Mouse (Mus musculus): ENCODE measurements around the gene Ptprt.

Gene Ptprt

DNA sequence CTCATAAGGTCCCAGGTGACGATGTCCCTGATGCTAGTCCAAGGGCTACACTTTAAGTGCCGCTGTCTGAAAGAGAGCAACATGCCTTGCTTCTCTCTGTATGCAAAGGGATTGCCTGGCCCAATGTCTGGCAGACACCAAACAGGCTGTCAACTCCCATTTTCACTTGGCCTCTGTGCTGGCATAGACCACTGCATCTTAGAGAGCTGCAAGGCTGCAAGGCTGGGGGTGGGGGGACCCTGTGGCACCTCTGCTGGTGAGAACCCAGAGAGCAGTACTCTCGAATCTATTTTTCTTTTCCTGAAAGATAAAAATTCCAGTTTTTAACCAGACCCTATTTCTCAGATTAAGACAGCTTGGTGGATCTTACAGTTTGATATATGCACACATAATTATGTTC lies 69.6 kb downstream of the Ptprt start:
- no peak for DNase-seq (ENCODE audit: extremely low spot score)

DNA sequence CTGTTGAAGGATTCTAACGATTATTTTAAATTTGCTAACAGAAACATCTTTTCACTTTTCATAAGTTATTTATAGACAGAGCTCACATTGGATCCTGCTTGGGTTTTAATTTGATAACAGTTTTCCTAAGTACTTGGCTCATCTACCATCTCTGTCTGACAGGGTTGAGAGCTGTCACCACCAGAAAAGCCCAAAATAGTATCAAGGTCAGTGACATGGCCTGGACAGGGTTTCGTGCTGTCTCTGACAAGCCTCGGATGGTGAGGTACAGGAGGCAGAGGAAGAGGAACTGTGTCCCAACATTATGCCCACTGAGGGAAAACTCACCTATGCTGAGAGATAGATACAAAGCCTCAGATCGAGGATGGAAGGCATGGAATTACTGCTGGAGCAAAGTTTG lies 79.3 kb downstream of the Ptprt start:
- no peak for DNase-seq (ENCODE audit: extremely low spot score)

DNA sequence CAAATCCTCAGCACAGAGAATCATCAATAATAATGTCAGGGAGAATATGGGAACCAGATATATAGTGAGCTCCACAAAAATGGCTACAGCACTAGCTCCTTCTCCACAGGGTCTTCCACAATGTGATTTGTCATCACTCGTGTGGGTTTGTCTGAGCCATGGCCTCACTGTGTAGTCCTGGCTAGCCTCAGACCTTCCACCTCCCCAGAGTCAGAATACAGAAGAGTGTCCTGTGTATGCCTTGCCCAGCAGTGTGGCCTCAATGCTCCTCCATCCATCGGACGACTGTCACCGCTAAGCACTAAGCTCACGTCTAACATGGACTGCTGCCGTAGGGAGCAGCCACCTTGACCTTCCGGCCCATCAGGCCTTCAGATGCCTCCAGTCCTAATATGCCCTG lies 83.1 kb downstream of the Ptprt start:
- DNase-seq (ENCODE audit: extremely low spot score), result no peak

DNA sequence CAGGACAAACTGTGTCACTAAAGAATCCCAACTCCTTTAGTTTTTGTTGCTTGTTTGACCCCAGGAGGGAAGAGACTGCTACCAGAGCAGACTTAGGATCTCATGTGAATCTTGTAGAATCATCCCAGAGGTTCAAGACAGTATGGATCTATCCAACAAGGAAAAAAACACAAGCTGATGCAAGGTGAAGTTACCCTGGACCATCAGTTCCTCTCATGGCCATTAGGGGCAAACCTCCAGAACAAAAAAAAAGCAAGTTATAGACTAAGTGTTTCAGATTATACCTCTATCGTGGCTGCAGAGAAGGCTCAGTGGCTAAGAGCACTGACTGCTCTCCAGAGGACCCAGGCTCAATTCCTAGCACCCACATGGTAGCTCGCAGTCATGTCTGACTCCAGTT lies 88.1 kb downstream of the Ptprt start:
- no peak for DNase-seq (ENCODE audit: extremely low spot score)

DNA sequence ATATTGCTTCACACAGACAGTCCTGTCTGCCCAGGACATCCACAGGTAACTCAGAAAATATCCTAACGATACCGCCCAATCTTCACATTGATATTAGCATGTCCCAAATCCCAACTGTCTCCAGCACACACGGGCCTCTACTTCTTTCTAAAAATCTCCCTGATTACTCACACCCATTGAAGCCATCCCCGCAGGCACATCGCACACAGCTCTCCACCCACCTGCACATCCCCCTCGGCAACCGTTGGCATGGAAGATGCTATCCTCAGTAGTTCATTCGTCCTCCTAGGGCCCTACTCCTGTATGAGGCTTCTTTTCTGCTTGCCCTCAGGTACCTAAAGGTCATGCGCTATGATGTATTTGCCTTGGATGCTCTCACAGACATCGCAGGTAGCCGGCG lies 89.9 kb downstream of the Ptprt start:
- no peak for DNase-seq (ENCODE audit: extremely low spot score)

DNA sequence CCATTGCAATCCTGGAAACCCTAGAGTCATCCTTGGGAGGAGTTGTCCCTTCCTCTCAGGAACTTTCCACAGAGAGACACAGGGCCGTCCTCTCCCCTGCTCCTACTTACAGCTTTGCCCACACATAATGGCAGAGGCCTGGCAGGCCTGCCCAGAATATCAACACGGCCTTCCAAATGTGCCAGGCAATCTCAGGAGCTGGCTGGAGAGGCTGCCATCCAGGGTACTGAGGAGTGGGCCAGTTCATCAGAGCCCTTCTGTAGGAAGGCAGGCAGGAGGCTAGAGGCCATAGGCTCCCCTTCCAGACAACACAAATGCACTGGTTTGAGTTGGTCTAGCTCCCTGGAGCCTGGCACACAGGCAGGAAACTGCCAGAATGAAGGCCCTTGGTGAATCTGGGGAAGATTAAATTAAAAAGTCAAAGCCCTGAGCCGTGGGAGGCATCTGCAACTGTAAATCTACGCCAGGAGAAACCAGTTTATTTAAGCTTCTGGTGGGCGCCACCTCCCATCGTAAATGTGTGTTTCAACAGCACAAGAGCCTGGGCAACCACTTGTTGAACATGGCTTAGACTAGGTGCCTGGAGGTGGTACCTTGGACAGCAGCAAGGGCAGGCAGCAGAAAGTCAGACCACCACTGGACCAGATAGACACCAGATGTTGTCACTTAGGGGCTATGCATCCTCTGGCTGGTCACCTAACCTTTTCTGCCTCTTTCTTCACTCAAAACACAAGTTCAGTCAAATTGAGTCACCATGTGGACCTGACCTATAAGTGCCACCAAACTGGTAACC lies 92.4 kb downstream of the Ptprt start:
- peak; percentile 40 for DNase-seq (ENCODE audit: extremely low spot score)

DNA sequence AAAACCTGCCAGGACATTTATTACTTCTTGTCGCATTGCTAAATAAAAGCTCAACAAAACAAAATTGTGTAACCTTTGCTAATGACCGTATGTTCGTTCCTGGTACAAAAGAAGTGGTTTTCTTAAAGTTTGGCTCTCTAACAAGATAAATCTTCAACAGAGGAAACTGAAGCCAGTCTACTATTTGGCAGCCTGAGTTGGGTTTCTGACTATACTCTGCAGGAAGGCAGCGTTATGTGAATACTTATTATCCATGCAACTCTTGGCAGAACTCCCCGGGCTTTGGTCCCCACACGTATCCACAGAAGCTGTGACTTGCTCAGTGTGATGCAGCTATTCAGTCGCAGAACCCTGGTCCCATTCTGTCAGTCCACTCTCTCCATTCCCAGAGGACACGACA lies 112.6 kb downstream of the Ptprt start:
- DNase-seq (ENCODE audit: extremely low spot score), result no peak

DNA sequence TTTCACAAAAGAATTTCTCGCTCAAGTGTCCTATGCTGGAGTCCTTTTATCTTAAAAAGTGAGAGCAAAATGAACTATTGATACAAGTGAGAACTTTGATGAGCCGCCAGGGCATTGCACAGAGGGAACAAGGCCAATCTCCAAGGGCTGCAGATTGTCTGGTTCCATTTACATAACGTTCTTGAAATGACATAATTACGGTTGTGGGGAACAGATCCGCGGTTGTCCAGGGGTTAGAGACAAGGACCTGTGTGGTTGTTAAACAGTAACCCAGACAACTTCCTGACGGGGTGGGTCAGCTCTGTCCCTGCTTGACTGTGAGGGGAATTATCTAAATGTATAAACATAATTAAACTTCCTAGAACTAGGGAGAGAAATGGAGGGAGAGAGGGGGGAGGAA lies 129.3 kb downstream of the Ptprt start:
- no peak for DNase-seq (ENCODE audit: extremely low spot score)

DNA sequence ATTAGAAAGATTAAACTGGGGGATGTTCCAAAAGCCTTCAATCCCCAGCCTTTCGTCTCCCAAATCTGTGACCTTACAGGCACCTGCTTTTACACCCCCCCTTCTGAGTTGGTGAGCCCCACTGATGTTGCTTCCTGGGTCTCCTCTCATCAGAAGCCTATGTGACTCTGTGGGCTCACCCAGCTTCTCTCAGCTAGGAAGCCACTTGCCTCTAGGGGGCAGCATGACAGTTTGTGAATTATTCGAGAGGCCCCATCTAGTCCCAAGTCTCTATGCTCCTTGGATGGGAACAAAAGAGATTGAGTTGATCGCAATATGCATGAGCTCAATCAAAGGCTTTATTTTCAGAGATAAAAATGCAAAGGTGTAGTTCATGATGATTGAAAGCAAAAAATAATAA lies 132.0 kb downstream of the Ptprt start:
- no peak for DNase-seq (ENCODE audit: extremely low spot score)

DNA sequence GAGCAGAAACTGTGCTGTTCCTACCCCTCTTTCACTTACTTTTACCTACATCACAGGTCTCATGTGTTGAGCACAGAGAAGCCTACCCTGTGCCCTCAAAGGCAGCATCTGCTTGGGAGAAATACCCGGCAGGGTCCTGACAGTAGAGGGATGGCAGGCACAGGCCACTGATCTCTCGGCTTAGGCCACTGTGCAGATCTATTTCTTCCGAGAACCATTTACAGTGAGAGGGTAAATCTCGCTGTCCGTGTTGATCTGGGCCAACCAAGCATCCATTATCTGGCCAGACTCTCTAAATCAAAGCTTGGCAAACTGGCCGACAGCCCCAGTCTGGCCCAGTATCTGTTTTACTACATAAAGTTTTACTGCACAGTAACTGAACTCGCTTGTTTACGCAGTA lies 145.0 kb downstream of the Ptprt start:
- no peak for DNase-seq (ENCODE audit: extremely low spot score)

DNA sequence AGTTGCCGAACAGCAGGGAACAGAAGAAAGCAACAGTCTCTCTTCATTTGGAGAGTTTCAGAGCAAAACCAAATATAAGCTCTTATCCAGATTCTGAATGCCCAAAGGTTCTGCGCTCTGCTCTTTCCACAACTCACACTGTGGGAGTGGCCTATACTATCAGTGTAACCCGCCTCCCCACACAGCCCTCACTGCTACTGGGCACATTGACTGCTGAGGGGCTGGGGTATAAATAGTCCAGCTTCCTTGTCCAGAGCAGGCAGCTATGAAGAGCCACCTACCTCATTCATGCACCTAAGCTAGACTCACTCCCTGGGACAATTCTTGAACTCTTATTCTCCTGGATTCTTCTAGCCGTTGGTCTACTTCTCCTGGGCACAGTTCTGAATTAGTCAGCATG lies 147.9 kb downstream of the Ptprt start:
- no peak for DNase-seq (ENCODE audit: extremely low spot score)

DNA sequence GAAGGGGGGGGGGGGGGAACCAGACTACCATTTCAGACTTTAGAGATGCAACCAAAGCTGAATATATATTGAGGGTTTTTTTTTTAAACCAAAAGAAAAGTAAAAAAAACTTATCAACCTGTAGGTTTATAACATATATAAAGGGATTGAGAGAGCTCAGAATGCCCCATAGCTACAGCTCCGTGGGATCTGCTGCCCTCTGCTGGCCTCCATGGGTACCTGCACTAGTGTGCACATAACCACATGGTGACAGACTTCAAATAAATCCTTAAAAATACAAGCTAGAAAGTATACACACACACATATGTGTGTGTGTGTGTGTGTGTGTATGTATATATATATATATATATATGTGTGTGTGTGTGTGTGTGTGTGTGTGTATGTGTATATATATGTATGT lies 148.9 kb downstream of the Ptprt start:
- DNase-seq (ENCODE audit: extremely low spot score), result no peak

DNA sequence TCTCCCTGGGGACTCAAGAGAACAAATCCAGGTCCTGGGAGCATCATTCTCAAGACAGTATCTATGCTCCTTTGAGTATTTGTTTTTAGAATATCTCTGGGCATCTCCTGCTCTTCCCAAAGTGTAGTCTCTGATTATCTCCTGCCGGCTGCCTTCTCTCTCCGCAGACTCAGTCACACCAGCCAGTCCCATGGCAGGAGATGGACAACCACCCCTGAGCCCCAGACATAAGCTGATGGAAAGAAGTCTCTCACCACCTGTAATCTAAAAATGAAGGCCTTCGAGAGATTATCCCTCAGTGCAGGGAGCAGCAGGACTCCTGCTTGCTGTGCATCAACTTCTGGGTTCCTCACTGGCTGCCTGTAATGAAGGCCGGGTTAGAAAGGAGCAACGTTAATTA lies 151.9 kb downstream of the Ptprt start:
- DNase-seq (ENCODE audit: extremely low spot score), result no peak

DNA sequence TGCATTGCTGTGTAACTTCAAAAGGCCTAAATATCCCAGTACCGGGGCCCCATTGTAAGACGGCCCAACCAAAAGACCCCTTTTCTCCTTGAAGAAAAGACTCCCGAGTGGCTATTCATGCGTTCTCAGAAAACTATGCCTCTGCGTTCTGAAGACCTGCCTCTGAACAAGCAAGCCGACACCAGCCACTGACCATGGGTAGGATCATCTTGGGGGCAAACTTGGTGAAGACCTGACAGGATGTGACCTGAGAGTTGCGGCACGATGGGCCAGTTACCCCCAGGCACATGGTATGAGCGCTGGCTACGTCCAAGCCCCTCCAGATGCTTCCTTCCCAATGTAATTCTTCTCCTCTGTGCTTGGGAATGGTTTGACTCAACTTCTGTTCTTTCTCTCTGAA lies 153.3 kb downstream of the Ptprt start:
- no peak for DNase-seq (ENCODE audit: extremely low spot score)

DNA sequence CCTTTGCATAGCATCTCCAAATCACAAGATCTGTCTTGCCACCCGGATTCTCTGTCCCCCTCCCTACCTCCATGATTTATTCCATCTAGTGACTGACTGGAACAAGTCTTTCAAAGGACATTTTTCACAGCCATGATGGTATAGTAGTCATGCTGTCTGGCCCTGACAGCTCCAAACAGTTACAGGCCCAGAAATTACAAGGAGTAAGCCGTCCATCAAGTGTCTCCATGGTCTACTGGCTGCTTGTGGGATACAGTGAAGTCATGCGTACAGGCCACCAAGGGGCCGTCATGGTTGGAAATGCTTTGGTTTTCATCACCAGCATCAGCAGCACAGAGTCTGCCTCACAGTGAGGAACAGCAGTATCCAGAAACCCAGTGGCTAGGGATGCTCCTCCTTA lies 156.1 kb downstream of the Ptprt start:
- no peak for DNase-seq (ENCODE audit: extremely low spot score)

DNA sequence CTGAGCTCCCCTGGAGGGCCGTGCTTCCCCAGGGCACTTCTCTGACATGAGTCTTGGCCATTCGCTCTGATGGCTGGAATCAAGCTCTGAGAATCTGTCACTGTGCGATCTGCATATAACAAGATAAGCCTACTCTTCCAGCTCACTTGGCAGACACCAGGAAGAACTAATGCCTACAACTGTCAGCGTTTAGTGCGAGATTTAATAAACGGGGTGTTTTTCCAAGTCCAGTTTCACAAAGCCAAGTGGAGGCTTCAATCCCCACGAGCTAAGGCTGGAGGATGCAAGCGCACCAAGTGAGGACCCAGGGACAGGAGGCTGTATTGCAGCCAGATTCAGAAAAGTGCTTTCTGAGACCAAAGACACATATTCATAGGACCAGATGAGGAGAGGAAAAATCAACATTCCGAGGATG lies 161.4 kb downstream of the Ptprt start:
- no peak for DNase-seq (ENCODE audit: extremely low spot score)

DNA sequence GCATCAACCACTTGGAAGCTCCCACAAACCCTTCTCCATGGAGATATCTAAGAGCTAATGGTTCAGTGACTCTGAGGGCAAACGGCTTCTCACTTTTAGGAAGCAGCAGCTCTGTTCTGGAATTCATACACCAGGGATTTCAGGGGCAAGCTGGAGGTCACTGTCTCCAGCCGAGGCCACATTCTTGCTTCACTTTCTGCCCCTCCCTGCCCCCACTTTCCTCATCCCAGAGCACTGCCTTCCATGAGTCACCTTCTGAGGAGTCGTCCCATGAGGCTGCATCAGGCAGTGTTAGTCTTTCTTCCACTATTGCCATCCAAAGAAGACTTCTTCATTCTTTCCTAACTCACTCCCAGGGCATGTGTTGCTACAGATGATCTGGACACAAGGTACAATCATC lies 162.8 kb downstream of the Ptprt start:
- no peak for DNase-seq (ENCODE audit: extremely low spot score)

DNA sequence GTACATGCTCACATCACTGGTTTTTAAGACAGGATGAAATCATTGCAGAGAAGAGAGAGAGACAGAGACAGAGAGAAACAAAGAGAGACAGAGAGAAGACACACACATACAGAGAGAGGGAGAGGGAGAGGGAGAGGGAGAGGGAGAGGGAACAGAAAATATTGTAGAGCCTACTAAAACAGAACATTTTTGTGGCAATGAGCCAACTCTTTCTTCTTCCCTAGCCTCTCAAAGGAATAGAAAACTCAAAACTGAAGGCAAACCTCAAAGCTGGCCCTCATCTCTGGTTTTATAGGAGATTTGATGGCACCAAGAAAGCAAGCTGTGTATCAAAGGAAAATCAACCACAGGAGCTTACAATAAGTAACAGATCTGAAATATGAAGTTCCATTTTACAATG lies 176.9 kb downstream of the Ptprt start:
- no peak for DNase-seq (ENCODE audit: extremely low spot score)

DNA sequence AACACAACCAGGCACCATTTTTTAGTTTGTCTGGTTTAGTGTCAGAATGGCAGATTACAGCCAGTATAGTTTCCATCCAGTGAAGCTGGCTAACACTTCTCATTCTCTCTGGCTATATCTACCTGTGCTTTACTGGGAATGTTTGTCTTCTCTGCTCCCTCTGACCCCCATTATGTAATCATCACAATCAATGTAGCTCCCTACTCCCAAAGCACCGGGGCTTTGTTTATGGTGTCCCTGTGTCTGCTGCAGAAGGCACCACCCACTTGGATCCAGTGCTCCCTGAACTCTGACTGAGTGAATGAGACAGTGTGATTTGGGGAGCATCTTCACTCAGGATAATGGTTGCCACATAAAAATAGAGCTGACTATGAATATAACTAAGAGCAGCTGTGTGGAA lies 217.8 kb downstream of the Ptprt start:
- no peak for DNase-seq (ENCODE audit: extremely low spot score)

DNA sequence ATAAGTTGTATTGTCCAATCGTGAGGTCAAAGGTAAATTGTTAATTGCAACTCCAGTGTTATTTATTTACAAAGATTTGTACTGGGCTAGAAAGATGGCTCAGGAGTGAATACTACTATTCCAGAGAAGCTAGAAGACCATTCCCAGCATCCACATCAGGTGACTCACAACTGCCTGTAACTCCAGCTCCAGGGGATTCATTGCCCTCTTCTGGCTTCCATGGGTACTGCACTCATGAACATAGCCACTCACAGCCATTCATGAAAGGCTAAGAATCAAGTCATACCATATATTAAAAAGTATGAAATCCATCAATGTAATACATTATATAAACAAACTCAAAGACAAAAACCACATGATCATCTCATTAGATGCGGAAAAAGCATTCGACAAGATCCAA lies 224.3 kb downstream of the Ptprt start:
- DNase-seq (ENCODE audit: extremely low spot score), result no peak

DNA sequence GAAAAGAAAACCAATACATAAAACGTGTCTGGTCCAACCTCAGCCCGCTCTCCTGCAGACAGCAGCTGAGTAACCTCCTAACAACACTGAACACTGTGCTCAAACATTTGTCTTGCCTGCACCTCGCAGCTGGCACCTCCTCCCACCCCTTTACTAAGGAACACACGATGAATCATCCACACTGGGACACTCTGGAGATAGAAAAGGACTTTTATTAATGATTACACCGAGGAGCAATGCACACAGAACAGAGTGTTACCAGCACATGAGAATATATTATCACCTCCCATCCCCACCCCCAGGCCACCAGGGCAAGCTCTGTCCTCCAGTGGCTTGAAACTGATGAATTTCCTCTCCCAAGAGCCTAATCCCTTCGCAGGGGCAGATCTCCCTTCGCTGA lies 230.8 kb downstream of the Ptprt start:
- DNase-seq (ENCODE audit: extremely low spot score), result no peak

DNA sequence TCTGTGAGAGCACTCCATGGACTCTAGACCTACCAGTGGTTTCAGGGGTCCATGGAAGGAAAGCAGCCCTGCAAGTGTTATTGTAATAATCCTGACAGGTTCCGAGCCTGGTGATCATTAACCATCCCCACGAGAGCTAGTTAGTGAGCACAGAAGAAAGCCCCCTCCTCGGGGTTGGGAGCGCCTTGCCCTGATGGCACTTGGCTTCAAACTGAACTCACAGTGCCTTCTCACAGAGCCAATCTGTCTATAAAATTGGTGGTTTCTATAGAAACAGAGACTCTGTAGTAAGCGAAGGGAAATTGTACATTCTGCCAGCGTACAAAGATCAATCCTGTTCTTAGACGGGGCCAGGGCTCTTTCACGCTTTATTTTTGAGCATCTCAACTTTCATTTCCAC lies 234.8 kb downstream of the Ptprt start:
- no peak for DNase-seq (ENCODE audit: extremely low spot score)

DNA sequence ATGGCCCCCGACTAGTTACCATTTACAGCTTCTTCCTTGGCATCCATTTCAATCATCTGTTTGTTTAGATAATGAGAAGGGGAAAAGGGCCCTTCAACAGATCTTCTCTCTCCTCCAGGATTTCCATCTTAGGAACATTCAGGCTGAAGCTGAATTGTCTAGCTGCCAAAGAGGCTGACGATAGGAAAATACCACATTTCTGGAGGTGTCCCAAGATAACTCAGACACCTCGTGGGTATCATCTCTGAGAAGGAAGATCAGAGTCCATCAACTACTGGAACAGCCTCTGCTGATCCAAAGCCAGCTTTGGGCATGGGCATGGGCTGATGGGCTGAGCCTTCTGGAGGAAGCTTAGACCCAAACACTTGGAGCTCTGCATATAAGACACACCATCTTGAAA lies 242.8 kb downstream of the Ptprt start:
- DNase-seq (ENCODE audit: extremely low spot score), result no peak

DNA sequence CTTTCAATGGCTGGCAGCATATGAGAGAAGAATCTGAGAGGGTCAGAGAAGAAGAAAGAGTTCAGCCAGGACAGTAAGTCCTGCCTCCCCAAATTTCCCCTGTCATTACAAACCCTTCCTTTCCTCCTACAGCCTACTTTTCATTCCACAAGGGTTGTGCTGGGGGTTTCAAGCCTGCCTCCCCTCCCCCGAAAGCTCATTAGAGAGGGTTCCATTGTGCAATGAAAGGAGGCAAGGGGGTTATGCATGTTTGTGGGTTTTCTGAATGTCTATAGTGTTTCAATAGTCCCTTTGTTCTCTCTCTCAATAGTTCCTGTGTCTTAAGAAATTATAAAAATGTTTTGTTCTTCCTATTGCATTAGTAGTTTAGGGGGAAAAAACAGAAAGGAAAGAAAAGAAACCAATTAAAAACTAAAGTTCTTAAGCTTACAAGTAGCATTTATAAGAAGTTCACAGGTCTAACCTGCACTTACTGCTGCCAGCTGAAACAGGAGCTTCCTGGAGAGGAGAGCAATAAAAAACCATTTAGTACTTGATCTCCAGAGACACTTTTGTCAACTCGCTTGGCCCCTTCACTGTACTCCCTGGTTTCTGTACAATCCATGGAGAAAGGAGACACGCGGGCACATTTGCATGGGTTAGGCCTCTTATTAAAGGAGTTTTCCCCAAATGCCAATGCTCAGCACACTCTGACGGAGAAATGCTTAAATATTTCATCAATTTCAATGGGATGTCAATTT lies 247.7 kb downstream of the Ptprt start:
- DNase-seq (ENCODE audit: extremely low spot score), result peak; percentile 10

Data from embryo, embryonic 9.5 days (tissue).